Mouse (Mus musculus): ENCODE measurements around the gene Magi1.

GRCm38 (mm10) chr6:94169581-94170194 lies 114.0 kb downstream of the Magi1 start:
- TF ChIP-seq POLR2A (IDR thresholded peaks at IDR 0.05; ENCODE audit: insufficient read depth, low read depth, low read length) (no peak), CTCF (IDR thresholded peaks at IDR 0.05) (peak; percentile 37)
